Mouse (Mus musculus): ENCODE results near the gene Ubiad1.

Gene Ubiad1

GRCm38 (mm10) chr4:148448179-148448852 is 3.7 kb upstream of the Ubiad1 start, which contains the start of gene Mtor:
TSS of gene Mtor (plus strand) at chr4:148448611.
- peak; percentile 92 to 98 for DNase-seq

- DNase-seq = no peak
Observed at GRCm38 (mm10) chr4:148442598-148442997, 2.0 kb downstream of the Ubiad1 start.

- no peak for DNase-seq
Observed at GRCm38 (mm10) chr4:148441931-148442330, 2.6 kb downstream of the Ubiad1 start.

GRCm38 (mm10) chr4:148435657-148436330 is 8.8 kb downstream of the Ubiad1 start:
- peak; percentile 41 to 46 for DNase-seq

GRCm38 (mm10) chr4:148435106-148435505 is 9.5 kb downstream of the Ubiad1 start:
- DNase-seq = no peak

GRCm38 (mm10) chr4:148434554-148434953 is 10.0 kb downstream of the Ubiad1 start:
- DNase-seq = no peak

- no peak for DNase-seq
Observed at GRCm38 (mm10) chr4:148433813-148434212, 10.8 kb downstream of the Ubiad1 start.

- DNase-seq = no peak
Observed at GRCm38 (mm10) chr4:148433336-148433735, 11.2 kb downstream of the Ubiad1 start.

- DNase-seq = no peak
Observed at GRCm38 (mm10) chr4:148432488-148432887, 12.1 kb downstream of the Ubiad1 start.

GRCm38 (mm10) chr4:148430880-148431519 is 13.6 kb downstream of the Ubiad1 start:
- DNase-seq = no peak

GRCm38 (mm10) chr4:148429686-148430085 is 14.9 kb downstream of the Ubiad1 start:
- peak; percentile 66 to 82 for DNase-seq

GRCm38 (mm10) chr4:148429121-148429520 is 15.4 kb downstream of the Ubiad1 start:
- no peak for DNase-seq

GRCm38 (mm10) chr4:148428544-148428943 is 16.0 kb downstream of the Ubiad1 start:
- no peak for DNase-seq

GRCm38 (mm10) chr4:148426950-148427850 is 17.4 kb downstream of the Ubiad1 start:
- DNase-seq = no peak

GRCm38 (mm10) chr4:148417559-148417958 is 27.0 kb downstream of the Ubiad1 start:
- no peak for DNase-seq

- no peak for DNase-seq
Observed at GRCm38 (mm10) chr4:148417074-148417526, 27.5 kb downstream of the Ubiad1 start.

GRCm38 (mm10) chr4:148415575-148415974 is 29.0 kb downstream of the Ubiad1 start:
- no peak for DNase-seq

- DNase-seq = no peak
Observed at GRCm38 (mm10) chr4:148408256-148408975, 36.2 kb downstream of the Ubiad1 start.

GRCm38 (mm10) chr4:148405255-148405788 is 39.2 kb downstream of the Ubiad1 start:
- DNase-seq = no peak

- no peak for DNase-seq
Observed at GRCm38 (mm10) chr4:148404748-148405147, 39.8 kb downstream of the Ubiad1 start.

GRCm38 (mm10) chr4:148403402-148403801 is 41.2 kb downstream of the Ubiad1 start:
- DNase-seq = peak; percentile 30 to 34

Measured in cerebellum, adult 18-20 months (tissue).